In genomic region chr7:49601191-49601975, GRCm38 (mm10) we compare ENCODE assay signal across 7 mouse cellular contexts. TPM values are rescaled to one million over a fixed set of nuclear protein-coding genes. Genes with fewer than 3 reads are reported as not detected.
DNase-seq lines count a peak whose midpoint lies in the region; ATAC-seq lines count a peak whose summit lies in the region.

No protein-coding gene starts in this region.

- no peaks in the 10 kb centered on the region for H3K4me1 ChIP-seq in midbrain, embryonic 13.5 days (replicated peaks)

- DNase-seq in WW6 (ENCODE audit: low read depth, low spot score) = peak; percentile 48
- peak; percentile 73 to 74 for DNase-seq in cerebellum, adult 18-20 months
- DNase-seq in forelimb bud, embryonic 11.5 days (ENCODE audit: low read depth, low spot score) = peak; percentile 65
- peak; percentile 85 to 96 for DNase-seq in left cerebral cortex, postnatal 14 days (ENCODE audit: low spot score in 2 of 2)
- peak; percentile 25 for DNase-seq in spleen, adult 12 weeks (ENCODE audit: low spot score)

- no peak overlapping the region for H3K4me2 ChIP-seq in midbrain, embryonic 13.5 days (replicated peaks)

- 59% methylated on average over 13 of the region's 13 CpGs for WGBS in midbrain, embryonic 13.5 days

- intact Hi-C loops in left cerebral cortex, postnatal 14 days (cut with DNase I) = no loop called here

- H3K27ac ChIP-seq in midbrain, embryonic 13.5 days = no peak overlapping the region

- H3K36me3 ChIP-seq in midbrain, embryonic 13.5 days = peaks cover 54% of the 10 kb centered on the region

- ATAC-seq in inflammation-experienced regulatory T-cells, adult 6 months = peak; percentile 90
- peak; percentile 71 for ATAC-seq in midbrain, embryonic 13.5 days

- H3K9me3 ChIP-seq in midbrain, embryonic 13.5 days = no peaks in the 10 kb centered on the region

- H3K4me3 ChIP-seq in midbrain, embryonic 13.5 days (replicated peaks) = no peak overlapping the region

- H3K27me3 ChIP-seq in midbrain, embryonic 13.5 days = no peaks in the 10 kb centered on the region; the same call in 1 of the 2 replicates

- H3K9ac ChIP-seq in midbrain, embryonic 13.5 days (replicated peaks) = no peak overlapping the region

RNA-seq across cellular contexts. Expression of gene Dbx1, which starts 35.3 kb away (rescaled TPM):
- polyA plus RNA-seq in inflammation-experienced regulatory T-cells, adult 6 months (2017; shearing (Covaris generic)) = not detected
- total RNA-seq in left cerebral cortex, postnatal 14 days (2021) = not detected
- polyA plus RNA-seq in midbrain, embryonic 13.5 days (2015; fragmentation: Nextera tagmentation; extraction: Ambion mirVana) = 78.5 and 84.6 TPM in 2 replicates

Comparison
In these comparisons a context has a peak if more than half of its experiments do, and no peak if none do; other contexts are left out.
1. DNase-seq: peak in every context shown above with its lines; median percentile 90 in left cerebral cortex, postnatal 14 days; 74 in cerebellum, adult 18-20 months; 65 in forelimb bud, embryonic 11.5 days; 48 in WW6; 25 in spleen, adult 12 weeks.
2. RNA of gene Dbx1, which starts 35.3 kb away (polyA plus RNA-seq): 78.5 to 84.6 TPM in midbrain, embryonic 13.5 days; not detected in inflammation-experienced regulatory T-cells, adult 6 months; every median in the first group is over 10 times any median in the second.